Mouse (Mus musculus): ENCODE measurements around the gene Ppp2r5c. TPM values are rescaled to one million over a fixed set of nuclear protein-coding genes. Genes with fewer than 3 reads are reported as not detected.

Ppp2r5c gene
- polyA plus RNA-seq, 1 experiment from 2014 or later, result 168 TPM

- no peaks in the 10 kb centered on the region for H3K36me3 ChIP-seq (ENCODE audit: control insufficient read depth, insufficient read depth, low read length)
- no peak overlapping the region for H3K4me3 ChIP-seq (ENCODE audit: low read depth, low read length)
- peaks cover 35% of the 10 kb centered on the region for H3K4me1 ChIP-seq (ENCODE audit: control insufficient read depth, insufficient read depth, low read length)
- H3K27ac ChIP-seq (ENCODE audit: low read length), result peak overlapping the region; percentile 33; the same call in 1 of the 2 replicates
- no peak overlapping the region for H3K9ac ChIP-seq (replicated peaks; ENCODE audit: low read depth, low read length)
- H3K27me3 ChIP-seq (ENCODE audit: control insufficient read depth, insufficient read depth, low read length), result no peaks in the 10 kb centered on the region
- no peak overlapping the region for H3K4me2 ChIP-seq (replicated peaks; ENCODE audit: low read depth, low read length)
- H3K9me3 ChIP-seq (ENCODE audit: control insufficient read depth, low read depth, low read length), result no peaks in the 10 kb centered on the region
- no peak; the same call in 1 of the 2 replicates for ATAC-seq (ENCODE audit: insufficient number of reproducible peaks, insufficient read depth, low FRiP score, low read depth)
- 55% methylated on average over 9 of the region's 9 CpGs for WGBS
Observed at GRCm38 (mm10) chr12:110507714-110508297, 60.9 kb downstream of the Ppp2r5c start.

- no peak overlapping the region for H3K9ac ChIP-seq (replicated peaks; ENCODE audit: low read depth, low read length)
- ATAC-seq (ENCODE audit: insufficient number of reproducible peaks, insufficient read depth, low FRiP score, low read depth), result no peak
- no peak overlapping the region for H3K4me3 ChIP-seq (ENCODE audit: low read depth, low read length)
- no peak overlapping the region for H3K4me2 ChIP-seq (replicated peaks; ENCODE audit: low read depth, low read length)
- H3K27ac ChIP-seq (ENCODE audit: low read length), result no peak overlapping the region
- 80% methylated on average over 5 of the region's 5 CpGs for WGBS
- no peaks in the 10 kb centered on the region; the same call in 1 of the 2 replicates for H3K36me3 ChIP-seq (ENCODE audit: control insufficient read depth, insufficient read depth, low read length)
- H3K27me3 ChIP-seq (ENCODE audit: control insufficient read depth, insufficient read depth, low read length), result no peaks in the 10 kb centered on the region
- H3K9me3 ChIP-seq (ENCODE audit: control insufficient read depth, low read depth, low read length), result no peaks in the 10 kb centered on the region
- peaks cover 32% of the 10 kb centered on the region for H3K4me1 ChIP-seq (ENCODE audit: control insufficient read depth, insufficient read depth, low read length)
Observed at GRCm38 (mm10) chr12:110508680-110509079, 61.8 kb downstream of the Ppp2r5c start.

GRCm38 (mm10) chr12:110510171-110510871 lies 63.4 kb downstream of the Ppp2r5c start:
- Histone ChIP-seq H3K9me3 (ENCODE audit: control insufficient read depth, low read depth, low read length) (no peaks in the 10 kb centered on the region), H3K36me3 (ENCODE audit: control insufficient read depth, insufficient read depth, low read length) (no peaks in the 10 kb centered on the region; the same call in 1 of the 2 replicates), H3K4me2 (replicated peaks; ENCODE audit: low read depth, low read length) (no peak overlapping the region), H3K4me1 (ENCODE audit: control insufficient read depth, insufficient read depth, low read length) (peaks cover 19% of the 10 kb centered on the region), H3K27me3 (ENCODE audit: control insufficient read depth, insufficient read depth, low read length) (no peaks in the 10 kb centered on the region), H3K9ac (replicated peaks; ENCODE audit: low read depth, low read length) (no peak overlapping the region), H3K4me3 (ENCODE audit: low read depth, low read length) (no peak overlapping the region), H3K27ac (ENCODE audit: low read length) (0 out of 2 replicates have a peak overlapping the region, but pooled peaks have one; percentile 18)
- ATAC-seq (ENCODE audit: insufficient number of reproducible peaks, insufficient read depth, low FRiP score, low read depth), result no peak
- WGBS, result 57% methylated on average over 9 of the region's 9 CpGs

DNA sequence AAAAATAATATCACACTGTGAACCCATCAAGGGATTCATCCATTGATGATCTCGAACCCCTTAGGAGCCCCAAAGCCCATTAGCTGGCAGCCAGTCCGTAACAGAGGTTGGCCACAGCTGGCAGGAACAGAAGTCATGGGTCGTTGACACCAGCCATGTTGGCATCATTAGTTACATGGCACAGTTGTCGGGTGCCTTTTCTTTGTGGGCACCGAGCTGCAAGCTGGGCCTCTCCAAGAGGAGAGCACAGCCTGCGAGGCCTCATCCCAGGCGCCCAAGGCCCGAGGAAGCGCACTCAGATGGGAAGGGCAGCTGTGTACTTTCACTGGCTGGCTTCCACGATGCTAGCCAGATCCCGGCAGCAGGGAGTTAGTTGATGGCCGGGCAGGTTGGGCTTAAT lies 64.3 kb downstream of the Ppp2r5c start:
- ATAC-seq (ENCODE audit: insufficient number of reproducible peaks, insufficient read depth, low FRiP score, low read depth), result no peak
- H3K9ac ChIP-seq (replicated peaks; ENCODE audit: low read depth, low read length), result no peak overlapping the region
- no peaks in the 10 kb centered on the region for H3K27me3 ChIP-seq (ENCODE audit: control insufficient read depth, insufficient read depth, low read length)
- peak overlapping the region; percentile 52; the same call in 1 of the 2 replicates for H3K27ac ChIP-seq (ENCODE audit: low read length)
- 66% methylated on average over 12 of the region's 12 CpGs for WGBS
- H3K4me2 ChIP-seq (replicated peaks; ENCODE audit: low read depth, low read length), result no peak overlapping the region
- no peaks in the 10 kb centered on the region; the same call in 1 of the 2 replicates for H3K36me3 ChIP-seq (ENCODE audit: control insufficient read depth, insufficient read depth, low read length)
- H3K4me1 ChIP-seq (ENCODE audit: control insufficient read depth, insufficient read depth, low read length), result peaks cover 16% of the 10 kb centered on the region
- no peak overlapping the region for H3K4me3 ChIP-seq (ENCODE audit: low read depth, low read length)
- H3K9me3 ChIP-seq (ENCODE audit: control insufficient read depth, low read depth, low read length), result no peaks in the 10 kb centered on the region

DNA sequence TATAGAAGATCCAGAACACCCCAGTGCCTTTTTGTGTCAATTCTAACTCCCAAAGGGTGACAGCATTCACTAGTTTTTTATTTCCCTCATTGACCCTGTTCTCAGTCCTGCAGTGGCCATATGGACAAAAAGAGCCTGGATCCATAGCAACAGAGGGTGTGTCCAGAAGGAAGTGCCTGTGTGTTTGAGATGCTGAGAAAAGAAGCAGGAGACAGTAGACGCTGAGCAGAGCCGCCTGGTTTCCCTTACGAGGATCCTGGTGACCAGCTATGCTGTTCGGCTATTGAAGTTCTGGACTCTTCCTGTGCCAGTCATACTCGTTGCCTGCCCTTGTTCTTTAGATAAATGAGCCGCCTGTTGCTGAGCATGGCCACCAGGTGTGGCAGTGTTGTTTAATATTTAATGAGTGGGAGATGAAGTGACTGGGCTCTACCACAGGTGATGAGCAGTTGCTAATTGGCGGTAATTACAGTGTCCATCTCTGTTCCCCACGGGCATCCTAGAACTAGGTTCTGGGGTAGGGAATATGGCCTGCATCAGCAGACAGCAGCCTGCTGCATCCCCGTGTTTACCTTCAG lies 65.0 kb downstream of the Ppp2r5c start:
- H3K27ac ChIP-seq (ENCODE audit: low read length), result peak overlapping the region; percentile 52; the same call in 1 of the 2 replicates
- no peak overlapping the region for H3K9ac ChIP-seq (replicated peaks; ENCODE audit: low read depth, low read length)
- H3K36me3 ChIP-seq (ENCODE audit: control insufficient read depth, insufficient read depth, low read length), result no peaks in the 10 kb centered on the region; the same call in 1 of the 2 replicates
- H3K27me3 ChIP-seq (ENCODE audit: control insufficient read depth, insufficient read depth, low read length), result no peaks in the 10 kb centered on the region
- no peaks in the 10 kb centered on the region for H3K9me3 ChIP-seq (ENCODE audit: control insufficient read depth, low read depth, low read length)
- peaks cover 16% of the 10 kb centered on the region for H3K4me1 ChIP-seq (ENCODE audit: control insufficient read depth, insufficient read depth, low read length)
- ATAC-seq (ENCODE audit: insufficient number of reproducible peaks, insufficient read depth, low FRiP score, low read depth), result no peak
- 53% methylated on average over 9 of the region's 9 CpGs for WGBS
- H3K4me3 ChIP-seq (ENCODE audit: low read depth, low read length), result no peak overlapping the region
- H3K4me2 ChIP-seq (replicated peaks; ENCODE audit: low read depth, low read length), result no peak overlapping the region

GRCm38 (mm10) chr12:110512884-110513283 lies 66.0 kb downstream of the Ppp2r5c start:
- Histone ChIP-seq H3K9ac (replicated peaks; ENCODE audit: low read depth, low read length) (no peak overlapping the region), H3K36me3 (ENCODE audit: control insufficient read depth, insufficient read depth, low read length) (no peaks in the 10 kb centered on the region; the same call in 1 of the 2 replicates), H3K4me3 (ENCODE audit: low read depth, low read length) (no peak overlapping the region), H3K27ac (ENCODE audit: low read length) (no peak overlapping the region; the same call in 1 of the 2 replicates), H3K27me3 (ENCODE audit: control insufficient read depth, insufficient read depth, low read length) (no peaks in the 10 kb centered on the region), H3K4me2 (replicated peaks; ENCODE audit: low read depth, low read length) (no peak overlapping the region), H3K4me1 (ENCODE audit: control insufficient read depth, insufficient read depth, low read length) (peaks cover 16% of the 10 kb centered on the region), H3K9me3 (ENCODE audit: control insufficient read depth, low read depth, low read length) (no peaks in the 10 kb centered on the region)
- ATAC-seq (ENCODE audit: insufficient number of reproducible peaks, insufficient read depth, low FRiP score, low read depth), result peak; percentile 76
- WGBS, result 68% methylated on average over 7 of the region's 7 CpGs

DNA sequence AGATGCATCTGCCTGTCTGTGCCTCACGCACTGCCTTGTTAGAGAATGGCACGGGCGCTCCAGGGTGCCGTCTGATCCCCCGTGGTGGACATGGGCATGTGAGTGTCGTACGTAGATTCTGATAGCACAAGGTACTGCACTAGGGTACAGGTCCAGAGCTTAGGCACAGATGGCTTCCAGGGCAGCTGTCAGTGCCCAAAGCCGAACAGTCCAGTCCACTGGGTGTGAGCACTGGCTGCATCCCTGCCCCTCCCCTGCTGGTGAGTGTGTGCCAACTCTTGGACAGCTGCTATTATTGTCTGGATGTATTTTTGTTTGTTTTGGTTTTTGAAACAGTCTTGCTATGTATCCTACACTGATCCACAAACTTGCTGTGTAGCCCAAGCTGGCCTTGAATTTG lies 68.8 kb downstream of the Ppp2r5c start:
- H3K4me3 ChIP-seq (ENCODE audit: low read depth, low read length), result no peak overlapping the region
- H3K27ac ChIP-seq (ENCODE audit: low read length), result no peak overlapping the region
- no peaks in the 10 kb centered on the region for H3K9me3 ChIP-seq (ENCODE audit: control insufficient read depth, low read depth, low read length)
- WGBS, result 92% methylated on average over 8 of the region's 8 CpGs
- H3K27me3 ChIP-seq (ENCODE audit: control insufficient read depth, insufficient read depth, low read length), result no peaks in the 10 kb centered on the region
- ATAC-seq (ENCODE audit: insufficient number of reproducible peaks, insufficient read depth, low FRiP score, low read depth), result no peak
- H3K9ac ChIP-seq (replicated peaks; ENCODE audit: low read depth, low read length), result no peak overlapping the region
- no peaks in the 10 kb centered on the region; the same call in 1 of the 2 replicates for H3K36me3 ChIP-seq (ENCODE audit: control insufficient read depth, insufficient read depth, low read length)
- peaks cover 13% of the 10 kb centered on the region for H3K4me1 ChIP-seq (ENCODE audit: control insufficient read depth, insufficient read depth, low read length)
- H3K4me2 ChIP-seq (replicated peaks; ENCODE audit: low read depth, low read length), result no peak overlapping the region

- Histone ChIP-seq H3K4me3 (ENCODE audit: low read depth, low read length) (no peak overlapping the region), H3K4me1 (ENCODE audit: control insufficient read depth, insufficient read depth, low read length) (no peaks in the 10 kb centered on the region), H3K9me3 (ENCODE audit: control insufficient read depth, low read depth, low read length) (no peaks in the 10 kb centered on the region), H3K4me2 (replicated peaks; ENCODE audit: low read depth, low read length) (no peak overlapping the region), H3K27ac (ENCODE audit: low read length) (no peak overlapping the region), H3K36me3 (ENCODE audit: control insufficient read depth, insufficient read depth, low read length) (peaks cover 14% of the 10 kb centered on the region), H3K27me3 (ENCODE audit: control insufficient read depth, insufficient read depth, low read length) (no peaks in the 10 kb centered on the region), H3K9ac (replicated peaks; ENCODE audit: low read depth, low read length) (no peak overlapping the region)
- ATAC-seq (ENCODE audit: insufficient number of reproducible peaks, insufficient read depth, low FRiP score, low read depth), result no peak
- 67% methylated on average over 15 of the region's 15 CpGs for WGBS
Observed at GRCm38 (mm10) chr12:110520236-110520987, 73.5 kb downstream of the Ppp2r5c start.
